Mouse (Mus musculus) forebrain, postnatal 0 days (tissue): Measurements from ENCODE around the gene Cd9. TPM values are rescaled to one million over a fixed set of nuclear protein-coding genes. Genes with fewer than 3 reads are reported as not detected.

Source experiments
- ATAC-seq: fragments of 200-750 bp; cut with Nextera tagmentation; 2 replicates; pipeline ENCODE4 v1.8.0; 2017; ENCODE audit warnings: mild to moderate bottlenecking, moderate library complexity
- DNase-seq: peaks from one replicate; pipeline ENCODE4 v3.0.0-alpha.2; 2015
- H3K27ac ChIP-seq: fragments of 300-500 bp; sonication (generic); 2 replicates; pipeline ENCODE4 v1.5.1; 2014; ENCODE audit warnings: low read depth, mild to moderate bottlenecking, antibody characterized with exemption, low read length, moderate library complexity, mixed read lengths
- H3K27me3 ChIP-seq: fragments of 300-500 bp; sonication (generic); 2 replicates; pipeline ENCODE4 v1.6.1; 2014; ENCODE audit warnings: mild to moderate bottlenecking, low read length, mixed read lengths; ENCODE audit not compliant: insufficient read depth
- H3K36me3 ChIP-seq: fragments of 300-500 bp; sonication (generic); 2 replicates; pipeline ENCODE4 v1.6.1; 2014; ENCODE audit warnings: mild to moderate bottlenecking, moderate library complexity; ENCODE audit not compliant: insufficient read depth
- H3K4me1 ChIP-seq: fragments of 300-500 bp; sonication (generic); 2 replicates; pipeline ENCODE4 v1.6.1; 2014; ENCODE audit warnings: antibody characterized with exemption; ENCODE audit not compliant: insufficient read depth
- H3K4me2 ChIP-seq: fragments of 300-500 bp; sonication (generic); 2 replicates; pipeline ENCODE4 v1.6.1; 2014; ENCODE audit warnings: low read depth, mild to moderate bottlenecking, moderate library complexity
- H3K4me3 ChIP-seq: fragments of 300-500 bp; sonication (generic); 2 replicates; pipeline ENCODE4 v1.5.1; 2014; ENCODE audit warnings: low read depth, low read length, mixed read lengths
- H3K9ac ChIP-seq: fragments of 300-500 bp; sonication (generic); 2 replicates; pipeline ENCODE4 v1.6.1; 2014; ENCODE audit warnings: mild to moderate bottlenecking
- H3K9me3 ChIP-seq: fragments of 300-500 bp; sonication (generic); 2 replicates; pipeline ENCODE4 v1.6.1; 2016; ENCODE audit warnings: low read length
- CTCF ChIP-seq: sonication (generic); IDR thresholded peaks from 2 replicates; pipeline ENCODE4 v1.5.1; 2016; ENCODE audit warnings: antibody characterized with exemption, control low read depth, low read depth
- WGBS: fragments of 180-500 bp; shearing (Covaris S2); extraction: QIAGEN DNeasy Blood & Tissue Kit; methylation state at CpG from one replicate; pipeline ENCODE4 v1.1.7; 2014; 5-methylcytosine and 5-hydroxymethylcytosine counted together
- polyA plus RNA-seq: library from polyadenylated mRNA; unstranded; fragments of >200 nt; fragmentation: Nextera tagmentation; extraction: Ambion mirVana; gene quantifications from 2 replicates; pipeline ENCODE4 v1.2.1, GENCODE M21; 2015
- total RNA-seq: library from RNA; depleted of rRNA; stranded (reverse); fragments of >200 nt; gene quantifications from 2 replicates; pipeline ENCODE4 v1.2.3, GENCODE M21; 2014

Cd9 gene
- total and polyA plus RNA-seq, 2 experiments from 2014 or later: 57.4 to 140 TPM

DNA sequence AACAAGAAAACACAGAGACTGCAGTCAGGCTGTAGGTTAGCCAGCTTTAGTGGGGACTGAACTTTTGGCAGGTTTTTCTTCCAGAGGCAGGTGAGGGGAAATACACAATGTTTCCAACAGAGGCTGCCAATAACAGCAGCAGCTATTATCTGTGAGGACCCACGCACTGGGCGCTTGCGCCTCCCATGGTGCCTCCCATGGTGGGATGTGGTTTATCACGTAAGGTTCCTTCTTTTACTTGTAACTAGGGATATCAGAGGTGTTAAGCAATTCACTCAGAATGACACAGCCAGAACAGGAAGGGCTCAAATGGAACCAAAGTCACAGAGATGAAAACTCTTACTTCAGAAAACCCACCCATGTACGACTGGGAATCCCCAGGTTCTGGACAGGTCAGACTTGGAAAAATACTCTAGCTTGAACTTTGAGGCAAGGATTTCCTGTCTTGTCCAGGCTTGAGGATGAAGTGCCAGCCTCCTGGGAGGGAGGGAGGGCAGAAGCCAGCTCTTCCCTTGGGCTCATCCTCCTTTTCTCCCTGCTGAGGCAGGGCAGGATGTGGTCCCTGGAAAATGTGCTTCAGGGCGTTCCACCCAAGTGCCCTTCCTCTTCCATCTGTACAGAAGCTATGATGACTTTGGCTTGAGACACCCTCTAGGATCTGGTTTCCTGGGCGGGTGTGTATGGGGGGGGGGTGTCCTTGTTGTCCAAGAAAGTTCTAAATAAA, 12.8 kb downstream of the Cd9 start:
- H3K27me3 ChIP-seq: no peaks in the 10 kb centered on the region
- H3K9me3 ChIP-seq: no peaks in the 10 kb centered on the region
- no peak for DNase-seq
- no peak for ATAC-seq
- no peak overlapping the region for H3K9ac ChIP-seq
- H3K4me1 ChIP-seq: peaks cover 3% of the 10 kb centered on the region; the same call in 1 of the 2 replicates
- no peak for TF ChIP-seq CTCF
- H3K4me2 ChIP-seq: 0 out of 2 replicates have a peak overlapping the region, but pooled peaks have one; percentile 2
- H3K27ac ChIP-seq: peak overlapping the region; percentile 46
- WGBS: 51% methylated on average over 7 of the region's 7 CpGs
- no peak overlapping the region for H3K4me3 ChIP-seq
- no peaks in the 10 kb centered on the region for H3K36me3 ChIP-seq

DNA sequence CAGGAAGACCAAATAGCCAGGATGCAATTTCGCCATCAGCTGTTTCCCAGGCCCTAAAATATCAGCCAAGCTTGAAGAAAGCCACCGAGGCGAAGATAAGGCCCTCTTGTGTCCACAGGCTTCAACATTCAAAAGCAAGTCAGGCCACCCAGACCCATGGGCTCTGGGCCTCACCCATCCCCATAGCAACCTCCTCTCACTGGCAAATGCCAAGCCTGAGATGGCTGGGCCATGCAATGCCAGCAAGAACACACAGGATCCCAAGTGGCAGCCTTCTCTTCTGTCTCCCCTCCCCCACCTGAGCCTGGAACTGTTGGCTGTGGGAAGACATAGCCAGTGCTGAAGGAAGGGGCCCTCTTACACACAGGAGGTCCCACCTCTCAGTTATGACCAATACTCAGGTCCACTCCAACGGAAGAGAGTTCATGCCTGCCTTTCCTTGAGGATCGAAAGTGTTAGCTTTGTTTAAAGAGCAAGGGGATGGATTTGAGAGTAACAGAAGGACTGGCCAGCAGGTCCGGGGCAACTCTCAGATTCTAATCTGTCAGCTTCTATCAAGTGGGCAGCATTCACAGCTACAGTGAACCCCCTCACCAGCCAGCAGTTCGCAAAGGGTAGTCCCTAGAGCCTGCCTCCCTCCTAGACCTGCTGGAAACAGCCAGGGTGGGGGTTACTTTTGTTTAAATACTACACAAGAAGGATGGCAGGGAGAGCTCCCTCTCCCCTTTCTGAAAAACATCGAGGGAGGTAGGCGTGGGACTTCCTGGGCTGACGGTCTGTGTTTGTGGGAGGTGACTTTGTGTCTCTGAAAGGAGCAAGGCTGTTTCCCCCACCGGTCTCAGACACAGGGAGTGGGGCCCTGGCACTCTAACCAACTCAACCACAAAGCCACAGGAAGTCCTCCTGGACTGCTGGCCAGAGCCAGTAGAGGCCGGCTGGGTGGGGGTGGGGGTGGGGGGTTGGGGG, 13.9 kb downstream of the Cd9 start:
- no peak overlapping the region for H3K4me3 ChIP-seq
- H3K4me2 ChIP-seq: no peak overlapping the region
- TF ChIP-seq CTCF: peak; percentile 19; the same call in 1 of the 2 replicates
- H3K4me1 ChIP-seq: peaks cover 3% of the 10 kb centered on the region; the same call in 1 of the 2 replicates
- H3K36me3 ChIP-seq: no peaks in the 10 kb centered on the region
- H3K27ac ChIP-seq: peak overlapping the region; percentile 66
- H3K9me3 ChIP-seq: no peaks in the 10 kb centered on the region
- H3K9ac ChIP-seq: no peak overlapping the region
- WGBS: 25% methylated on average over 11 of the region's 12 CpGs
- no peaks in the 10 kb centered on the region for H3K27me3 ChIP-seq
- peak; percentile 75 for DNase-seq
- ATAC-seq: peak; percentile 94

DNA sequence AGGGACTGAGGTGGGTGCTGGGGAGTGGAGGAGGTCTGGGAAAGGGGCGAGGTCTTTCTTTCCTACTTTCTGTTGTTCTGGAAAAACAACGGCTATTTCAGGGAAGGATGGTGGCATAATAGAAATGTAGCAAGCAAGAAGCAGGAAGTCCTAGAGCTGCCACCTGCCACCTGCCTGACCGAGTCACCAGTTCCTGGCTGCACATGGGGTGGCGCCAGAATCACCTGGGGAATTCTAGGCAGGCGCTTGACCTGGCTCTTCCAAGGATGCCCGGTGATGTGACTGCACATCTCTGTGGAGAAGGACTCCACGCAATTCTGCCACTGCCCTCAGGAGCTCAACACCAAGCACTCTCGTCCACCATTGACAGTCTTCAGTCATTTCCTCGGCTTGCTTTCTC, 15.2 kb downstream of the Cd9 start:
- H3K9me3 ChIP-seq: no peaks in the 10 kb centered on the region
- DNase-seq (no peak), ATAC-seq (no peak)
- no peak overlapping the region for H3K4me3 ChIP-seq
- WGBS: 94% methylated on average over 9 of the region's 9 CpGs
- peaks cover 3% of the 10 kb centered on the region; the same call in 1 of the 2 replicates for H3K4me1 ChIP-seq
- H3K27me3 ChIP-seq: no peaks in the 10 kb centered on the region
- H3K9ac ChIP-seq: no peak overlapping the region
- TF ChIP-seq CTCF: no peak
- no peak overlapping the region for H3K4me2 ChIP-seq
- no peaks in the 10 kb centered on the region for H3K36me3 ChIP-seq
- H3K27ac ChIP-seq: peak overlapping the region; percentile 66; the same call in 1 of the 2 replicates

DNA sequence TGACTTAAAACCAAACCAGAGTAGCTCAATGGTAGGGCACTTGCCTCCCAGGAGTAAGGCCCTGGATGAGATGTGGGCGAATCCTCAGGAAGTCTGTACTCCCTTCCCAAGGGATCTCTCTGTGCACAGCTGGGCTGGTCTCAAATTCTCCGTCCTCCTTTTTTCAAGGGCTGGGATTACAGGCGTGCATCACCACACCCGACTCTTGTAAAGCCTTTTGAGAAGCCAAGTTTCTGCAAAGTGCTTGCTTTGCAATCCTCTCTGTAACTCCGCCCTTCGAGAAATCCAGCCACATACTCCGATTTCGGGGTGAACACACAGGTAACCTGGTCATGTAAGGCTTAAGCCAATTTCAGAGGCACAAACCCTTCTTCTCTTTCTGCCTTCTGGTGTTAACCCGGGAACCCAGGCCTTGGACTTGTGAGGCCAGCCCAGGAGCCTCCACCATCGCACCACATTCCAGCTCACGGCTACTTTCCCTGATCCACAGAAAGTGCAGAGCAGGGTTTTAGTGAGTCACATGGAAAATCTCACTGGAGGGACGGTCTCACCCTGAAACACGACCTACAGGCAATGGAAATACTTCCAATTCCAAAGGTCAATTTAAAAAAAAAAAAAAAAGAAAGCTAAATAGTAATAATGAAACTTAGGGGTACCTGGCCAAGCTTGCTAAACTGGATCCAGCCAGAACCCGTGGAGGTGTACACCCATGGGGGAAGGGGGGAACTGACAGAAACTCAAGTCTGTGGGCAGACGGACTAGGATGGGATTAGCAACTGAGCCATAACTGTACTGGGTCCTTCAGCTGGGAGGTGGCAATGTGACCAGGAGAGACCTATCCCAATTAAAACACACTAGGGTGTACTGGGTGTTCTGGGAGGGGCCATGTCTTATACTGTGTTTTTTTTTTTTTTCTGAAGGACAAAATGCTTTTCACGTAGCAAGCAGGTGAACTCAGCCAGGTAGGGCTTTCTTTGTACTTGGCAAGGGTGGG, 16.2 kb downstream of the Cd9 start:
- no peak overlapping the region for H3K9ac ChIP-seq
- no peak overlapping the region for H3K4me3 ChIP-seq
- H3K9me3 ChIP-seq: no peaks in the 10 kb centered on the region
- no peak overlapping the region for H3K4me2 ChIP-seq
- no peak overlapping the region for H3K27ac ChIP-seq
- no peaks in the 10 kb centered on the region for H3K27me3 ChIP-seq
- peaks cover 3% of the 10 kb centered on the region; the same call in 1 of the 2 replicates for H3K4me1 ChIP-seq
- no peak for ATAC-seq
- no peaks in the 10 kb centered on the region for H3K36me3 ChIP-seq
- DNase-seq: no peak
- WGBS: 88% methylated on average over 16 of the region's 16 CpGs
- no peak for TF ChIP-seq CTCF

DNA sequence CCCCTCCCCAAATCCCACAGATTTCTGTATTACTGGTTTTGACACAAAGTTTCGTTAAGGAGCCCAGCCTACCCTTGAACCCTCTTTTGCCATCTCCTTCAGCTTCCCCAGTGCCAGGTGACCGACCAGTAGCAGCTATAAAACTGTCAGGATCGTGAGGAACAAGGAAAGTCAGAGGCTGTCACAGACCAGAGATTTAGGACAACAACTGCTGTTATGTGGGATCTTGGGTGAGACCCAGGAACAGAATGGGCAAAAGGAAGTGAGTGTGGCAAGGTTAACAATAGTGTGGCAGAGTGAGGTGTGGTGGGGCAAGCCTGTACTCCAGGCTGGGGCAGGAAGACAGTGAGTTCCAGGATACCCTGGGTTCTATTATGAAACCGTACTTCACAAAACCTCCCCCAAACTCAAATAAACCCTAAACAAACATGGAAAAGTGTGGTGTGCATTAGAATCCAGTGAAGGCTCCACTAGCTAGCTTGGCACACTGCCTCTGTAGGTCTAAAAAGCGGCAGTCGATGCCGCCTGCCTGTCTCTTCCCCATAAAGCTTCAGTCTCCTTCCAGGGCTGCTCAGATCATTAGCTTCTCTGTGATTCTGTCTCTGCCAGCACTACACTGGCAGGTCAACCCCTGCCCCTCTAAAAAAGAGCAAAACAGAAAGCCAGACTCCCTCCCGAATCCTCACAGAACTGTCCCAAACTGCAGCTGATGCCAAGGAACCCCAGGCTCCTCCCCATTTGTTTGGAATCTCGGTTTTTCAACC, 17.6 kb downstream of the Cd9 start:
- WGBS: 37% methylated on average over 9 of the region's 9 CpGs

DNA sequence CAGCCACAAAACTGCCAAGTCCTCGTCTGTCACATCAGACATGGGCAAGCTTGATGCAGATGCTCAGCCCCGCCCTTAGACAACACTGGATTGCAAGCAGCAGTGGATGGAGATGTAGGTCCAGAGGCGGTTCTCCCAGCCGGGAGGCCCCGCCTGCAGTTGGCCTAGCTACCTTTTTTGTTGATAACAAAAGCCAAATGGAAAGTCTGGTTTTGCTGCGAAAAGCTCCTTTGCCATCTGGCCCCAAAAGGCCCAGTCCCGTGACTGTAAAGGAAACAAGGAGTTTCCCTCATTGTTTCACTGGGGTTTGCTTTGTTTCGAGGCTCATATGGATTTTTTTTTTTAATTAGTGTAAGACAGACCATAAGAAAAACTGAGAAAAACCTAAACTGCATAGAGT, 18.5 kb downstream of the Cd9 start:
- WGBS: 25% methylated on average over 8 of the region's 8 CpGs
- no peaks in the 10 kb centered on the region for H3K36me3 ChIP-seq
- no peaks in the 10 kb centered on the region for H3K9me3 ChIP-seq
- no peak overlapping the region for H3K4me3 ChIP-seq
- DNase-seq (peak; percentile 43), ATAC-seq (no peak)
- no peak overlapping the region for H3K27ac ChIP-seq
- H3K27me3 ChIP-seq: no peaks in the 10 kb centered on the region
- H3K4me2 ChIP-seq: no peak overlapping the region
- no peak for TF ChIP-seq CTCF
- H3K9ac ChIP-seq: no peak overlapping the region
- H3K4me1 ChIP-seq: no peaks in the 10 kb centered on the region

More for the DNA sequence above, 17.6 kb downstream of the Cd9 start:
- Histone ChIP-seq H3K9me3 (no peaks in the 10 kb centered on the region), H3K4me1 (no peaks in the 10 kb centered on the region), H3K27ac (peak overlapping the region; percentile 40; the same call in 1 of the 2 replicates), H3K4me2 (no peak overlapping the region), H3K36me3 (no peaks in the 10 kb centered on the region), H3K9ac (no peak overlapping the region), H3K27me3 (no peaks in the 10 kb centered on the region), H3K4me3 (no peak overlapping the region)
- no peak for ATAC-seq
- no peak for TF ChIP-seq CTCF
- DNase-seq: no peak
